Mouse (Mus musculus): Measurements from ENCODE around the gene Ldb1. TPM values are rescaled to one million over a fixed set of nuclear protein-coding genes. Genes with fewer than 3 reads are reported as not detected.
"Not testable (repeated sequence)": the region's sequence is repeated elsewhere in the genome, so short reads cannot be mapped to it uniquely, and the experiment has no call there.

Gene Ldb1
- polyA plus RNA-seq, 1 experiment, result 172 TPM

- no peak for DNase-seq (ENCODE audit: extremely low spot score in 1 of 2, low spot score in 1 of 2)
Observed at GRCm38 (mm10) chr19:46030196-46030983, 14.6 kb downstream of the Ldb1 start.

- no peak for DNase-seq (ENCODE audit: extremely low spot score in 1 of 2, low spot score in 1 of 2)
Observed at GRCm38 (mm10) chr19:46029652-46030051, 15.4 kb downstream of the Ldb1 start.

GRCm38 (mm10) chr19:46028747-46029320 lies 16.2 kb downstream of the Ldb1 start:
- no peak for DNase-seq (ENCODE audit: extremely low spot score in 1 of 2, low spot score in 1 of 2)

GRCm38 (mm10) chr19:46026567-46026966 lies 18.4 kb downstream of the Ldb1 start:
- no peak for DNase-seq (ENCODE audit: extremely low spot score in 1 of 2, low spot score in 1 of 2)

- DNase-seq (ENCODE audit: extremely low spot score in 1 of 2, low spot score in 1 of 2), result no peak
Observed at GRCm38 (mm10) chr19:46024959-46025358, 20.1 kb downstream of the Ldb1 start.

DNA sequence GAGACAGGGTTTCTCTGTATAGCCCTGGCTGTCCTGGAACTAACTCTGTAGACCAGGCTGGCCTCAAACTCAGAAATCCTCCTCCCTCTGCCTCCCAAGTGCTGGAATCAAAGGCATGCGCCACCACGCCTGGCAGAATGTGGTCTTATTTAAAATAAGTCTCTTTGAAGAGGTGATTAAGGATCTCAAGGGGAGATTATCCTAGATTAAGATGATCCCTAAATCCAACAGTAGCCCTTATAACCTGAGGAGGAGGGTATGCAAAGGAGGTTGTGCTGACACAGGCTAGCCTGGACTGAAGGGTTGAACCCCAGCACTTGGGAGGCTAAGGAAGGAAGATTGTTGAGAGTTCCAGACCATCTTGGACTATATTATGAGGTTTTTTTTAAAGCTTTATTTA lies 29.0 kb downstream of the Ldb1 start:
- DNase-seq (ENCODE audit: extremely low spot score in 1 of 2, low spot score in 1 of 2), result no peak

GRCm38 (mm10) chr19:46014572-46015178 lies 30.3 kb downstream of the Ldb1 start:
- DNase-seq (ENCODE audit: extremely low spot score in 1 of 2, low spot score in 1 of 2), result peak; percentile 70 to 95

DNA sequence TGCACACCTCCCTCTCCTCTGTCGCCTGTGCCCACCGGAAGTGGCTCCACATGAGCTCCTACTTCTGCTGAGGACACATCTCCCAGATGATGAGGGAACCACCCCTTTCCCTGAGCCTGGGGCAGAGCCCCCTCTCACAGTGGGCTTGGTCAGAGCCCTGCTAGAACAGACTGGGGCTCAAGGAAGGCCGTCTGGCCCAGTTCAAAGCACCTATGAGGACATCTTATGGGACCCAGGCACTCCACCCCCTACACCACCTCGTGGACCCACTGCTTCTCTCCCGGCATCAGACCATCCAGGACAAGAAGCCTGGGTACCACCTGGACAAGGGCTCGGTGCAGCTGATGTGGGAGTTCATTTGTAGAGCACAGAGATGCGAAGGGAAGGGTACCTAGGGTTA lies 39.3 kb downstream of the Ldb1 start:
- DNase-seq (ENCODE audit: extremely low spot score in 1 of 2, low spot score in 1 of 2), result no peak

DNA sequence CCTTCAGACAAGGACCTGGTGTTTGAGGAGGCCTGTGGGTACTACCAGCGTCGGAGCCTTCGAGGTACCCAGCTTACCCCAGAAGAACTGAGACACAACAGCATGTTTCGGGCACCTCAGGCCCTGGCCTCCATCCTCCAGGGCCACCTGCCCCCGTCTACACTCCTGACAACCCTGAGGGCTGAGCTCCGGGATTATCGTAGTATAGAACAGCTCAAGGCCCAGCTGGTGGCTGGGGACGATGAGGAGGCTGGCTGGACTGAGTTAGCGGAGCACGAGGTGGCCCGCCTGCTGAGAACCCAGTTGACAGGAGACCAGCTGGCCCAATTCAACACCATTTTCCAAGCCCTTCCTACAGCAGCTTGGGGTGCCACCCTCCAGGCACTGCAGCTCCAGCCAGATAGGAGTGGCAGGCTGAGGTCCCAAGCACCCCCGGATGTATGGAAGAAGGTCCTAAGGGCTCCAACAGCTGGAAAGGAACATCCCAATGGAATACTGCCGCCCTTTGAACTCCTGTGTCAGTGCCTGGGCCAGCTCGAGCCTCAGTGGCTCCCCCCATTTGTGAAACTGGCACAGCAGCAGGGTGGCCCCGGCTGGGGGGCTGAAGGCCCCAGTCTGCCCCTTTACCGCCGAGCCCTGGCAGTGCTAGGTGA lies 40.1 kb downstream of the Ldb1 start:
- DNase-seq (ENCODE audit: extremely low spot score in 1 of 2, low spot score in 1 of 2), result no peak

DNA sequence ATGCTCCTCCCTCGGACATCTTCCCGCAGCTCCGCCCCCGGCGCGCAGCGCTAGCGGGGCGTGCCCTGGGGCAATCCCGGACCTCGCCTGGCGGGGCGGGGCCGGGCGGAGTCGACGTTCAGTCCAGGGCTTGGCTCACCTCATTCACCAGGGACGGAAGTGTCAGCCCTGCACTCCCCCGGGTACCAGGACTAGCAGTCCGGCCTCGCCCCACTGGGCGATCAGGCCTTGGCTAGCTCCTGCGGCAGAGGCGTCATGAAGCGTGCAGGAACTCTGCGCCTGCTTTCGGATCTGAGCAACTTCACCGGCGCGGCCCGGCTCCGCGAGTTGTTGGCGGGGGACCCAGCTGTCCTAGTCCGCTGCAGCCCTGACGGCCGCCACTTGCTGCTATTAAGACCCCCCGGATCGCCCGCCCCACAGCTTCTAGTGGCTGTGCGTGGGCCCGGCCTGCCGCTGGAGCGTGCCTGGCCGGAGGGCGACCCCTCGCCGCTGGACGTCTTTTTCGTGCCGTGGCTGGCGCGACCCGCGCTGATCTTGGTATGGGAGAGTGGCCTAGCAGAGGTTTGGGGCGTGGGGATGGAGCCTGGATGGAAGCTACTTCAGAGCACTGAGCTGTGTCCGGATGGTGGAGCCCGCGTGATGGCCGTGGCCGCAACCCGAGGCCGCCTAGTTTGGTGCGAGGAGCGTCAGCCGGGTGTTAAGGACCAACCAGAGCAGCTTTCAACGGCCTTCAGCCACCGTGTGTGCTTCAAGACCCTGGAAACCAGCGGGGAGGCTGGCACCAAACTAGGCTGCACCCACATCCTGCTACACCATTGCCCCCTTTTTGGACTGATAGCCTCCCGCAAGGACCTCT lies 41.4 kb downstream of the Ldb1 start, which contains the start of gene Hps6:
Gene Hps6, plus strand, starts transcription at position 138 of the 856 bp plus-strand sequence.
- peak in 1 of 2 experiments; percentile 74 for DNase-seq (ENCODE audit: extremely low spot score in 1 of 2, low spot score in 1 of 2)

- DNase-seq (ENCODE audit: extremely low spot score in 1 of 2, low spot score in 1 of 2), result no peak
Observed at GRCm38 (mm10) chr19:46002279-46002678, 42.7 kb downstream of the Ldb1 start.

DNA sequence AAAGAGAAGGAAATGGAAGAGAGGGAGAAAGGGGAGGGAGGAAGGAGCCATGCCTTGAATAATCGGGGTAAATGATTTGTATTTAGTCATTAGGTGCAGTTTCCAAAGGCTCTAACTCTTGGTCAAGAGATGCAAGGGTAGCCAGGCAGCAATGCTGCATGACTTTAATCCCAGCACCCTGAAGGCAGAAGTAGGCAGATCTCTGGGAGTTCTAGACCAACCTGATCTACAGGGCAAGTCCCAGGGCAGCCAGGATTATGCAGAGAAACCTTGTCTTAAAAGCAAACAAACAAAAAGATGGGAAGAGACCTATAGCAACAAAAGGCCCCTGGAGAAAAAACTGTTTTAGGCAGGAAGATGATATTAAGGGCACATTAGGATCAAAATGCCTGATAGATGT lies 45.6 kb downstream of the Ldb1 start:
- no peak for DNase-seq (ENCODE audit: extremely low spot score in 1 of 2, low spot score in 1 of 2)

DNA sequence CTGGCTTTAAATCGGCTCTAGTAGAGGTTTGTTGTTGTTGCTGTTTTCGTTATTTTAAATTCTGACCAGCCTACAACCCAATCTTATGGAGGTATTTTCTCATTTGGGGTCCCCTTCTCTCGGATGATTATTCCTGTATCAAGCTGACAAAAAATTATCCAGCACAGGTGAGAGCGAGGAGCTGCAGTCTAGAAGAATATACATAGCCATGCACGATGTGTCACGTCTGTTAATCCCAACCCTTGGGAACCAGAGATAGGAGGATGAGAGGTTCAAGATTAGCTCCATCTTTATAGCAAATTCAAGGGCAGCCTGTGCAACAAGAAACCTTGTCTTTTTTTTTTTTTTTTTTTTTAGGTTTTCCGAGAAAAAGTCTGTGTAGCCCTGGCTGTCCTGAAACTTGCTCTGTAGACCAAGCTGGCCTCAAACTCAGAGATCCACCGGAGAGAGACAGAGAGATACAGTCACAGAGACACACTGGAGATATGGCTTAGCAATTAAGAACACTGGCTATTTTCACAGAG lies 46.3 kb downstream of the Ldb1 start:
- DNase-seq (ENCODE audit: extremely low spot score in 1 of 2, low spot score in 1 of 2), result no peak

- DNase-seq (ENCODE audit: extremely low spot score in 1 of 2, low spot score in 1 of 2), result peak; percentile 91 to 96
Observed at GRCm38 (mm10) chr19:45997785-45998693, 47.0 kb downstream of the Ldb1 start, which contains the start of gene Armh3. Gene Armh3, minus strand, starts transcription at chr19:45998488.

DNA sequence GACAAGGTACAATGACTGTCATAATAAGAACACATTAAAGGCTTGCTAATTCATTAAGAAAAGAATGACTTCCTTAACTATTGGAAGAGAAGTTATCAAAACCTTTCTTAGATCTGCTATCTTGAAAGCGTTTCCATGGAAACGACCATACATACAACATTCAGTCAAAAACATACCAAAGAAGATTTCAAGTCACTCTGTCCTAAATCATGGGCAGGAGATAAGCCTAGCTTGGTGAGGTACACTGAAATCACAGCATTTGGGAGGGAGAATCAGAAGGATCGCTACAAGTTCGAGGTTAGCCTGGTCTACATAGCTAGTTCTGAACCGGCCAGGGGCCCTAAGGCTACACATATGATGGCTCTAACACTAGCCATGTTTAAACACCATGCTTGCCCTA lies 47.6 kb downstream of the Ldb1 start:
- no peak for DNase-seq (ENCODE audit: extremely low spot score in 1 of 2, low spot score in 1 of 2)

DNA sequence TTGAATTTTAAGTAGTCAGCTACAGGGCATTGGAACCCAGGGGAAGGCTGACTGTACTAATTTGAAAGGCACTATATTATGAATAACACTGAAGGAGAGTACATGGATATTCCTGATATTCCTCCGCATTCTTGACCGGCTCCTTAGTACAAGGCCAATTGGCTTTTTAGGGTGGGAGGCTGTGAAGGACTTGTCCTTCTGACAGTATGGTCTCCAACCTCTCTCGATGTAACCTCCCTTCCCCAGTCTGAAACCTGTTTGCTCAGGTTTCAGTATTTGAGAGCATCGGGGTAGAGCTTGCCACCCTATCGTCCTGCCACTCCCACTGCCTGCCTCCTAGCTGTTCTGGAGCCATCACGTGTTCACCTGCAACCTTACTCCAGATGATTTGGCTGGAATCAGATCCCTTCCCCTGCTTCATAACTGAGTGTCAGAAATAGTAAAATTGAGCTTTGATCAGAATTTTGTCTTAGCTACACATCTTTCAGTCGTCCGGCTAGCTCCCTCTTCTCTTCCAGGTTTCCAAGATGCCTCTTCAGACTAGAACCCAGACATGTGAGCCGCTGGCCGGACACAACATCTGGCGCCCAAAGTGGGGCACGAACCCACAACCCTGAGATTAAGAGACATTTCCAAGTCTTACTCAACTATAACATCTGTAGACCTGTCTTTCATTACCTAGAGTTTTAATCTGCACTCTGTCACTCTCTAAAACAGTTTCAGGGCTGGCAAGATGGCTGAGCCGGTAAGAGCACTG lies 50.9 kb downstream of the Ldb1 start:
- no peak for DNase-seq (ENCODE audit: extremely low spot score in 1 of 2, low spot score in 1 of 2)

DNA sequence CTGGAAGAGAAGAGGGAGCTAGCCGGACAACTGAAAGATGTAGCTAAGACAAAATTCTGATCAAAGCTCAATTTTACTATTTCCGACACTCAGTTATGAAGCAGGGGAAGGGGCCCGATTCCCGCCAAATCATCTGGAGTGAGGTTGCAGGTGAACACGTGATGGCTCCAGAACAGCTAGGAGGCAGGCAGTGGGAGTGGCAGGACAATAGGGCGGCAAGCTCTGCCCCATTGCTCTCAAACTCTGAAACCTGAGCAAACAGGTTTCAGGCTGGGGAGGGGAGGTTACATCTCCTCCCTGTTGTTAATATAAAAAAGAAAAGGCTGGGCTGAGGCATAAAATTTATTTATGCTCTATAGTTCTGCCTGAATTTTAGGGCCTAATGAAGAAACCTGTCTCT lies 51.6 kb downstream of the Ldb1 start:
- not testable (repeated sequence) for DNase-seq (ENCODE audit: extremely low spot score in 1 of 2, low spot score in 1 of 2)

DNA sequence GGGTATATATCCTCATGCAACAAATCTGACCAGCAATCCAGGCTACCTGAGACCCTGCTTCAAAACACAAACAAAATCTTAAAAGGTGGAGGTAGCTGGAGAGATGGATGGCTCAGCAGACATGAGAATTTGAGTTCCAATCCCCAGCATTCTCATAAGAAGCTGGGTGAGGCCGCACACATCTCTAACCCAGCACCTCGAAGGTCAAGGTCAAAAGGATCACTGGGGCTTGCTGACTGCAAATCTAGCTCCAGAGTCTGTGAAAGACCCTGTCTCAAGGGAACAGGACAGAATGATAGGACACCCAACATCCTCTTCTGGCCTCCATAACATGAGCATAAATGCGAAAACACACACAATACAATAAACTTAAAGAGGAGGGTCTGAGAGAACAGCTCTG lies 53.8 kb downstream of the Ldb1 start:
- no peak for DNase-seq (ENCODE audit: extremely low spot score in 1 of 2, low spot score in 1 of 2)

Data from frontal cortex, adult 2 months (tissue).